Mouse (Mus musculus): ENCODE results near the gene Mink1. TPM values are rescaled to one million over a fixed set of nuclear protein-coding genes. Genes with fewer than 3 reads are reported as not detected.

Mink1 gene
- polyA plus RNA-seq, 1 experiment from 2014 or later = 14.7 TPM

GRCm38 (mm10) chr11:70641241-70641640, 78.6 kb downstream of the Mink1 start:
- no peak overlapping the region for H3K4me2 ChIP-seq (replicated peaks)
- H3K9ac ChIP-seq (replicated peaks) = no peak overlapping the region
- H3K36me3 ChIP-seq = peaks cover 20% of the 10 kb centered on the region
- no peaks in the 10 kb centered on the region for H3K27me3 ChIP-seq
- no peak overlapping the region for H3K27ac ChIP-seq (replicated peaks)
- H3K4me3 ChIP-seq = no peak overlapping the region
- H3K4me1 ChIP-seq = peaks cover 18% of the 10 kb centered on the region
- H3K9me3 ChIP-seq = no peaks in the 10 kb centered on the region
- no peak for ATAC-seq (ENCODE audit: low FRiP score, low read depth)
- WGBS = 87% methylated on average over 7 of the region's 7 CpGs

DNA sequence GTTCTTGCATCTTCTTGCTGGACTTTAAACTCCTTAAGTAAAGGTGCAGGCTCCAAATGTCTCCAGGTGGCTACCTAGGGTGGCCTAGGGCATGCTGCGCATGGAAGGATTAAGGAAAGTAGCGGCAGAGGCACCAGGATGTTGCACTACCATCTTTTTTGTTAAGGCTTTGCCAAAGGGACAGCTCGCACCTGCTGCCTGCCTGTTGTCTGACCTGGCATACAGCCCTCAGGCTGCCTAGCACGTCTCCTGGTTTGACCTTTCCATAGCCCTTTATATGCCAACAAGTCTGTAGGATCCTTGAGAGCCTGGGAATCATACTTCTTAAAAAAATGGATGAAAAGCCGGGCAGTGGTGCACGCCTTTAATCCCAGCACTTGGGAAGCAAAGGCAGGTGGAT, 80.4 kb downstream of the Mink1 start:
- H3K4me1 ChIP-seq = peaks cover 22% of the 10 kb centered on the region
- no peak overlapping the region for H3K9ac ChIP-seq (replicated peaks)
- no peak overlapping the region for H3K4me3 ChIP-seq
- H3K9me3 ChIP-seq = no peaks in the 10 kb centered on the region
- H3K27me3 ChIP-seq = no peaks in the 10 kb centered on the region
- no peak overlapping the region for H3K4me2 ChIP-seq (replicated peaks)
- H3K27ac ChIP-seq (replicated peaks) = no peak overlapping the region
- H3K36me3 ChIP-seq = peaks cover 20% of the 10 kb centered on the region
- 91% methylated on average over 6 of the region's 6 CpGs for WGBS
- no peak for ATAC-seq (ENCODE audit: low FRiP score, low read depth)

GRCm38 (mm10) chr11:70644564-70645103, 82.0 kb downstream of the Mink1 start:
- H3K4me1 ChIP-seq = peaks cover 36% of the 10 kb centered on the region
- H3K27me3 ChIP-seq = no peaks in the 10 kb centered on the region
- H3K4me2 ChIP-seq (replicated peaks) = no peak overlapping the region
- H3K4me3 ChIP-seq = no peak overlapping the region
- no peak overlapping the region for H3K9ac ChIP-seq (replicated peaks)
- WGBS = 95% methylated on average over 8 of the region's 8 CpGs
- ATAC-seq (ENCODE audit: low FRiP score, low read depth) = no peak
- H3K36me3 ChIP-seq = peaks cover 31% of the 10 kb centered on the region
- no peak overlapping the region for H3K27ac ChIP-seq (replicated peaks)
- H3K9me3 ChIP-seq = no peaks in the 10 kb centered on the region

GRCm38 (mm10) chr11:70645461-70646258, 83.0 kb downstream of the Mink1 start:
- H3K27ac ChIP-seq (replicated peaks) = peak overlapping the region; percentile 88
- peak overlapping the region; percentile 68 for H3K4me3 ChIP-seq
- H3K36me3 ChIP-seq = peaks cover 41% of the 10 kb centered on the region
- ATAC-seq (ENCODE audit: low FRiP score, low read depth) = no peak
- peak overlapping the region; percentile 86 for H3K9ac ChIP-seq (replicated peaks)
- H3K9me3 ChIP-seq = no peaks in the 10 kb centered on the region
- H3K4me2 ChIP-seq (replicated peaks) = peak overlapping the region; percentile 84
- no peaks in the 10 kb centered on the region for H3K27me3 ChIP-seq
- WGBS = 93% methylated on average over 12 of the region's 12 CpGs
- peaks cover 36% of the 10 kb centered on the region for H3K4me1 ChIP-seq

DNA sequence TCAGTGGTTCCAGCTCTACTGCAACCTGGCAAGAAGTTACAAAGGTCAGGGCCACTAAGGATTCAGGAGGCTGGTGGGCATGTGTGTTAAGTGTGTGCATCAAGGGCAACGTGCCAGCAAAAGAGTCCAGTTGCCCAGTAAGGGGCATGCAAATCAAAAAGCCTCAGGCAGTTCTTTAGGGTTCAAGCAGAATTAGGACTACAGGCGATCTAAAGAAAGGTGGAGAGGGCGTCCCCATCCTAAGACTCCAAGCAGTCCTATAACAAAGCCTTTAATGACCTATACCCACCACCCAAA, 83.5 kb downstream of the Mink1 start:
- H3K9ac ChIP-seq (replicated peaks) = peak overlapping the region; percentile 86
- 27% methylated on average over 3 of the region's 3 CpGs for WGBS
- peaks cover 39% of the 10 kb centered on the region for H3K4me1 ChIP-seq
- ATAC-seq (ENCODE audit: low FRiP score, low read depth) = 0 out of 2 replicates have a peak, but pooled peaks have one; percentile 4
- H3K4me2 ChIP-seq (replicated peaks) = peak overlapping the region; percentile 84
- H3K4me3 ChIP-seq = peak overlapping the region; percentile 68
- H3K9me3 ChIP-seq = no peaks in the 10 kb centered on the region
- peak overlapping the region; percentile 88 for H3K27ac ChIP-seq (replicated peaks)
- H3K27me3 ChIP-seq = no peaks in the 10 kb centered on the region
- peaks cover 47% of the 10 kb centered on the region for H3K36me3 ChIP-seq

GRCm38 (mm10) chr11:70646691-70647650, 84.3 kb downstream of the Mink1 start, which contains the start of the genes Rnf167 and Slc25a11:
TSS of gene Rnf167 (plus strand) at chr11:70647235.
TSS of gene Slc25a11 (minus strand) at chr11:70647479.
- peak within 1 kb of the TSS; percentile 68 for H3K4me3 ChIP-seq
- H3K27ac ChIP-seq (replicated peaks) = peak within 1 kb of the TSS; percentile 92
- H3K4me1 ChIP-seq = peaks cover 41% of the 10 kb centered on the region
- H3K9me3 ChIP-seq = no peaks in the 10 kb centered on the region
- peaks cover 55% of the 10 kb centered on the region for H3K36me3 ChIP-seq
- peak within 1 kb of the TSS; percentile 86 for H3K9ac ChIP-seq (replicated peaks)
- peak within 1 kb of the TSS; percentile 85 for H3K4me2 ChIP-seq (replicated peaks)
- under 1% methylated on average over 61 of the region's 63 CpGs for WGBS
- peak; percentile 87 for ATAC-seq (ENCODE audit: low FRiP score, low read depth)
- no peaks in the 10 kb centered on the region for H3K27me3 ChIP-seq

DNA sequence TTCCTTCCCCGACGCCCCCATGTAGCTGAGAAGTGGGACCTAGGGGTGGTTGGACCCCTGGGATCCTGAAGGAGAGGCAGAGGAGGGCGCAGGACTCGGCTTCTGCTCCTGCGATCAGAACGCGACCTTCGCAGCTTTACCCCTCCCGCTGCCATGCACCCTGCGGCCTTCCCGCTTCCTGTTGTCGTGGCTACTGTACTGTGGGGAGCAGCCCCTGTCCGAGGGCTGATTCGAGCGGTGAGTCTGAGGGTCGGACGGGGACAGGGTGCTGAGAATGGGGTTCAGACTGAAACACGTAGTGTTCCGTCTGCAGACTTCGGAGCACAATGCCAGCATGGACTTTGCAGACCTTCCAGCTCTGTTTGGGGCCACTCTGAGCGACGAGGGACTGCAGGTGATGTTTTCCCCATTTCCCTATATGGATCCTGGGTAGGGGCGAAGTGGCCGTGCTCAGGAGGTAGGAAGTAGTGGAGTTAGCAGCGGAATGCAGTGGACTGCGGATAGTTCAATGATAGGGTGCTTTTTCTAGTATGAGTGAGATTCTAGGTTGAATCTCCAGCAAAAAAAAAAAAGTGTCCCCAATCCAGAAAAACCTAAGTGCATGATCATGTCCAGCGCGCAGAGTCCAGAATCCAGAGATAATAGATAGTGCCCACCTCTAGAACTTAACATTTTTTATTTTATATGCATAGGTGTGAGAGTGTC, 85.2 kb downstream of the Mink1 start:
- peak overlapping the region; percentile 92 for H3K27ac ChIP-seq (replicated peaks)
- no peaks in the 10 kb centered on the region for H3K9me3 ChIP-seq
- H3K4me2 ChIP-seq (replicated peaks) = peak overlapping the region; percentile 85
- H3K4me3 ChIP-seq = peak overlapping the region; percentile 68
- H3K36me3 ChIP-seq = peaks cover 63% of the 10 kb centered on the region
- peaks cover 50% of the 10 kb centered on the region for H3K4me1 ChIP-seq
- WGBS = 4% methylated on average over 28 of the region's 28 CpGs
- no peaks in the 10 kb centered on the region for H3K27me3 ChIP-seq
- peak overlapping the region; percentile 76 for H3K9ac ChIP-seq (replicated peaks)
- peak; percentile 17 for ATAC-seq (ENCODE audit: low FRiP score, low read depth)

DNA sequence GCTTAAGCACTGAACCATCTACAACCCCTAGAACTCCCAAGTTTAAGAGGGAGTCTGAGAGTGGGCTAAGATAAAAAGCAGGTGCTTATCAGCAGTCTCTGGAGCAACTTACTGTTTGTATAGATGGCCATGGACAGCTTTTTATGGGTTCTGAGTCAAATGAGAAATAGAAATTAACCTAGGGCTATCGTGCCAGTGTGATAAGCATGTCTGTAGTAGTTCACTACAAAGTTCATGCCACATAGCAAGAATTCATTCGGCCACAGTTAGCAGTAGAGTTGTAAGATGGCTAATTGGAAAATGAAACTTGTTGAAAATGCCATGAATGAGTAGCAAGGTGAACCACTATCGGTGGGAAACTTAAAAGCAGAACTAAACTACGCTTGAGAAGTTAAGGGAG, 85.8 kb downstream of the Mink1 start:
- Histone ChIP-seq H3K27ac (replicated peaks) (no peak overlapping the region), H3K4me1 (peaks cover 54% of the 10 kb centered on the region), H3K4me2 (replicated peaks) (peak overlapping the region; percentile 85), H3K9me3 (no peaks in the 10 kb centered on the region), H3K9ac (replicated peaks) (peak overlapping the region; percentile 76; the same call in 1 of the 2 replicates), H3K27me3 (no peaks in the 10 kb centered on the region), H3K36me3 (peaks cover 60% of the 10 kb centered on the region), H3K4me3 (peak overlapping the region; percentile 68)
- ATAC-seq (ENCODE audit: low FRiP score, low read depth) = no peak
- WGBS = 90% methylated on average over 4 of the region's 4 CpGs

- no peak overlapping the region for H3K9ac ChIP-seq (replicated peaks)
- no peak overlapping the region for H3K4me2 ChIP-seq (replicated peaks)
- H3K36me3 ChIP-seq = peaks cover 56% of the 10 kb centered on the region
- H3K9me3 ChIP-seq = no peaks in the 10 kb centered on the region
- no peak overlapping the region for H3K27ac ChIP-seq (replicated peaks)
- peaks cover 54% of the 10 kb centered on the region for H3K4me1 ChIP-seq
- WGBS = 90% methylated on average over 8 of the region's 8 CpGs
- H3K27me3 ChIP-seq = no peaks in the 10 kb centered on the region
- ATAC-seq (ENCODE audit: low FRiP score, low read depth) = no peak
- H3K4me3 ChIP-seq = no peak overlapping the region; the same call in 1 of the 2 replicates
These were observed 86.6 kb downstream of the Mink1 start for GRCm38 (mm10) chr11:70649185-70649734.

GRCm38 (mm10) chr11:70650322-70651175, 87.9 kb downstream of the Mink1 start:
- Histone ChIP-seq H3K4me3 (no peak overlapping the region; the same call in 1 of the 2 replicates), H3K36me3 (peaks cover 43% of the 10 kb centered on the region), H3K27me3 (no peaks in the 10 kb centered on the region), H3K9ac (replicated peaks) (no peak overlapping the region; the same call in 1 of the 2 replicates), H3K4me2 (replicated peaks) (no peak overlapping the region), H3K27ac (replicated peaks) (no peak overlapping the region), H3K9me3 (no peaks in the 10 kb centered on the region), H3K4me1 (peaks cover 49% of the 10 kb centered on the region)
- ATAC-seq (ENCODE audit: low FRiP score, low read depth) = no peak
- 87% methylated on average over 12 of the region's 12 CpGs for WGBS

Measured in midbrain, embryonic 12.5 days (tissue).